20 mouse cellular contexts compared by ENCODE assay signal in genomic region chr1:100386252-100386651, GRCm38 (mm10).
A peak's percentile ranks its signal among the peaks of the same experiment; 100 is the strongest.
DNase-seq lines count a peak whose midpoint lies in the region; ATAC-seq and TF ChIP-seq lines count a peak whose summit lies in the region.
"Had no signal": no experiment of that assay in that cellular context is flagged by ENCODE, and none has a peak within 500 bp of the region (broad histone marks: within the 10 kb centered on the region; RNA-seq: fewer than 3 reads in every experiment).

No protein-coding gene starts in this region.

- no peak overlapping the region for H3K4me3 ChIP-seq in liver, adult 2 months (ENCODE audit: insufficient read depth, low read depth, low read length)
- H3K4me3 ChIP-seq in liver, embryonic 11.5 days (ENCODE audit: low read depth, low read length) = no peak overlapping the region
- H3K4me3 ChIP-seq in MEL (ENCODE audit: control insufficient read depth in 1 of 2, insufficient read depth in 1 of 2, low read depth in 2 of 2, low read length in 2 of 2) = no peak overlapping the region

- TF ChIP-seq POLR2A in liver, adult 2 months (IDR thresholded peaks at IDR 0.05; ENCODE audit: extremely low read depth, insufficient read depth, low read length) = no peak
- TF ChIP-seq POLR2A in MEL (IDR thresholded peaks at IDR 0.05; ENCODE audit: control insufficient read depth in 1 of 2, insufficient read depth in 1 of 2, low read depth in 1 of 2, low read length in 2 of 2, poor library complexity in 1 of 2) = no peak

- TF ChIP-seq CTCF in liver, adult 2 months (IDR thresholded peaks at IDR 0.05; ENCODE audit: low read depth, low read length) = no peak
- TF ChIP-seq CTCF in MEL (IDR thresholded peaks at IDR 0.05 in 2 of 3, conservative IDR thresholded peaks at IDR 0.05 in 1 of 3; ENCODE audit: control insufficient read depth in 1 of 3, insufficient read depth in 1 of 3, low read depth in 2 of 3, low read length in 3 of 3, poor library complexity in 1 of 3, severe bottlenecking in 1 of 3) = no peak

- H3K9ac ChIP-seq in liver, adult 2 months (ENCODE audit: low read depth, low read length) = no peak overlapping the region
- no peak overlapping the region for H3K9ac ChIP-seq in liver, embryonic 11.5 days (ENCODE audit: low read depth, low read length)
- no peak overlapping the region for H3K9ac ChIP-seq in MEL (ENCODE audit: control insufficient read depth, low read depth, low read length, poor library complexity, severe bottlenecking)

- 0 out of 4 replicates have a peak, but pooled peaks of 1 of the 2 experiments have one; percentile 38 for TF ChIP-seq EP300 in MEL (IDR thresholded peaks at IDR 0.05; ENCODE audit: low read depth in 1 of 2, low read length in 2 of 2)

- 80% methylated on average over 1 of the region's 1 CpGs for WGBS in liver, adult 2 months
- 67% methylated on average over 1 of the region's 1 CpGs for WGBS in liver, embryonic 11.5 days

- no peak overlapping the region for H3K27ac ChIP-seq in liver, adult 2 months (replicated peaks; ENCODE audit: insufficient read depth, low read depth, low read length)
- no peak overlapping the region for H3K27ac ChIP-seq in liver, embryonic 11.5 days (ENCODE audit: low read depth, low read length)
- no peak overlapping the region for H3K27ac ChIP-seq in MEL (ENCODE audit: control insufficient read depth, low read depth, low read length)

- H3K79me2 ChIP-seq in liver, adult 2 months (ENCODE audit: control insufficient read depth, insufficient read depth, low read length) = no peaks in the 10 kb centered on the region
- no peaks in the 10 kb centered on the region for H3K79me2 ChIP-seq in MEL (ENCODE audit: control insufficient read depth, insufficient read depth, low read length, poor library complexity)

- H3K36me3 ChIP-seq in liver, adult 2 months (ENCODE audit: control insufficient read depth, insufficient read depth, low read length) = no peaks in the 10 kb centered on the region
- no peaks in the 10 kb centered on the region for H3K36me3 ChIP-seq in liver, embryonic 11.5 days (ENCODE audit: control insufficient read depth, insufficient read depth, low read length)
- peaks cover 0 to 2% of the 10 kb centered on the region in 2 experiments; a peak in 1 of 4 replicates for H3K36me3 ChIP-seq in MEL (ENCODE audit: control insufficient read depth in 1 of 2, insufficient read depth in 2 of 2, low read length in 2 of 2)
- H3K36me3 ChIP-seq: G1E had no signal

- TF ChIP-seq RAD21 in MEL (IDR thresholded peaks at IDR 0.05; ENCODE audit: low read depth, low read length) = no peak

- H3K4me1 ChIP-seq in liver, adult 2 months (ENCODE audit: control insufficient read depth, insufficient read depth, low read length) = peaks cover 13% of the 10 kb centered on the region
- H3K4me1 ChIP-seq in liver, embryonic 11.5 days (replicated peaks; ENCODE audit: control insufficient read depth, insufficient read depth, low read length) = no peaks in the 10 kb centered on the region
- no peaks in the 10 kb centered on the region; a peak in 1 of 4 replicates for H3K4me1 ChIP-seq in MEL (ENCODE audit: control insufficient read depth in 1 of 2, insufficient read depth in 2 of 2, low read length in 2 of 2)

- no peak overlapping the region for H3K4me2 ChIP-seq in liver, embryonic 11.5 days

- no peak for ATAC-seq in liver, embryonic 11.5 days (replicated peaks; ENCODE audit: low FRiP score)
- ATAC-seq: activated CD4-positive, CD25-positive, alpha-beta regulatory T cell, adult 4 months; CD4-positive, CD25-positive, alpha-beta regulatory T cell, adult 4 months; Patski had no signal

- peak; percentile 19 for DNase-seq in liver, adult 2 months (ENCODE audit: extremely low read depth, low read depth, low spot score)
- no peak for DNase-seq in liver, embryonic 11.5 days (ENCODE audit: low spot score)
- DNase-seq in MEL (ENCODE audit: low read depth, low spot score) = peak; percentile 8
- no peak for DNase-seq in retina, embryonic 14.5 days (ENCODE audit: low spot score)
- DNase-seq: adrenal gland, adult 2 months; adrenal gland, adult 8-10 months; adrenal gland, postnatal 10 days; adrenal gland, postnatal 14 days; adrenal gland, postnatal 25 days; adrenal gland, postnatal 36 days; B cell, adult 2 months; cerebellum, adult 11 months; cerebellum, adult 11-12 months; cerebellum, adult 18-20 months; cerebellum, adult 2 months had no signal

- H3K9me3 ChIP-seq in liver, embryonic 11.5 days (ENCODE audit: control insufficient read depth, low read length) = no peaks in the 10 kb centered on the region
- no peaks in the 10 kb centered on the region for H3K9me3 ChIP-seq in MEL (replicated peaks; ENCODE audit: insufficient read depth, low read length)

- H3K27me3 ChIP-seq in liver, adult 2 months (ENCODE audit: control insufficient read depth, insufficient read depth, low read length) = no peaks in the 10 kb centered on the region
- no peaks in the 10 kb centered on the region for H3K27me3 ChIP-seq in liver, embryonic 11.5 days (replicated peaks; ENCODE audit: control insufficient read depth, insufficient read depth, low read length)
- H3K27me3 ChIP-seq in MEL (ENCODE audit: control insufficient read depth in 1 of 2, insufficient read depth in 2 of 2, low read length in 2 of 2) = no peaks in the 10 kb centered on the region
- H3K27me3 ChIP-seq: CH12.LX, Patski had no signal

TF ChIP-seq in MEL, 35 proteins besides CTCF, POLR2A, EP300 and RAD21:
- TF ChIP-seq HCFC1 (IDR thresholded peaks at IDR 0.05; ENCODE audit: low read depth, low read length) = no peak
- no peak for TF ChIP-seq SIN3A (IDR thresholded peaks at IDR 0.05; ENCODE audit: low read length)
- peak; percentile 78 for TF ChIP-seq ZNF384 (IDR thresholded peaks at IDR 0.05; ENCODE audit: low read depth, low read length)
- no peak for TF ChIP-seq KAT2A (conservative IDR thresholded peaks at IDR 0.05; ENCODE audit: low read depth, low read length)
- no peak for TF ChIP-seq USF1 (IDR thresholded peaks at IDR 0.05; ENCODE audit: low read depth, low read length)
- TF ChIP-seq GATA1 (IDR thresholded peaks at IDR 0.05; ENCODE audit: low read depth, low read length) = 0 out of 2 replicates have a peak, but pooled peaks have one; percentile 2
- TF ChIP-seq TCF12 (IDR thresholded peaks at IDR 0.05; ENCODE audit: low read depth, low read length) = peak; percentile 82
- TF ChIP-seq MXI1 (IDR thresholded peaks at IDR 0.05; ENCODE audit: low read depth, low read length) = no peak
- TF ChIP-seq NRF1 (IDR thresholded peaks at IDR 0.05; ENCODE audit: insufficient read depth, low read depth, low read length, poor library complexity, severe bottlenecking) = no peak

Comparison
In these comparisons a context has a peak if more than half of its experiments do, and no peak if none do; other contexts are left out.
1. DNase-seq: peak in liver, adult 2 months (single experiment) and MEL (single experiment); none in liver, embryonic 11.5 days (single experiment) and retina, embryonic 14.5 days (single experiment).